Mouse (Mus musculus) midbrain, embryonic 11.5 days (tissue): ENCODE results near the gene Clasrp. TPM values are rescaled to one million over a fixed set of nuclear protein-coding genes. Genes with fewer than 3 reads are reported as not detected.
"Not testable (repeated sequence)": the region's sequence is repeated elsewhere in the genome, so short reads cannot be mapped to it uniquely, and the experiment has no call there.

Experiments
- ATAC-seq: fragments of 200-750 bp; cut with Nextera tagmentation; 2 replicates; pipeline ENCODE4 v1.8.0; 2017; ENCODE audit warnings: moderate TSS enrichment, moderate library complexity; ENCODE audit not compliant: low FRiP score
- DNase-seq: peaks from one replicate; pipeline ENCODE4 v3.0.0; 2015; ENCODE audit warnings: low spot score; ENCODE audit errors: missing footprints
- H3K27ac ChIP-seq: fragments of 300-500 bp; sonication (generic); 2 replicates; pipeline ENCODE4 v1.5.1; 2014; ENCODE audit warnings: low read depth, low read length
- H3K27me3 ChIP-seq: fragments of 300-500 bp; sonication (generic); 2 replicates; pipeline ENCODE4 v1.6.1; 2014; ENCODE audit warnings: mild to moderate bottlenecking, low read length, moderate library complexity, mixed read lengths; ENCODE audit not compliant: control insufficient read depth, insufficient read depth
- H3K36me3 ChIP-seq: fragments of 300-500 bp; sonication (generic); 2 replicates; pipeline ENCODE4 v1.6.1; 2014; ENCODE audit warnings: mild to moderate bottlenecking, low read length, moderate library complexity, mixed read lengths; ENCODE audit not compliant: control insufficient read depth, insufficient read depth
- H3K4me1 ChIP-seq: fragments of 300-500 bp; sonication (generic); 2 replicates; pipeline ENCODE4 v1.6.1; 2014; ENCODE audit warnings: low read length; ENCODE audit not compliant: control insufficient read depth, insufficient read depth
- H3K4me2 ChIP-seq: fragments of 300-500 bp; sonication (generic); 2 replicates; pipeline ENCODE4 v1.6.1; 2014; ENCODE audit warnings: mild to moderate bottlenecking, moderate library complexity
- H3K4me3 ChIP-seq: fragments of 300-500 bp; sonication (generic); 2 replicates; pipeline ENCODE4 v1.5.1; 2014; ENCODE audit warnings: low read depth, low read length
- H3K9ac ChIP-seq: fragments of 300-500 bp; sonication (generic); 2 replicates; pipeline ENCODE4 v1.6.1; 2014; ENCODE audit warnings: low read length
- H3K9me3 ChIP-seq: fragments of 300-500 bp; sonication (generic); 2 replicates; pipeline ENCODE4 v1.6.1; 2016; ENCODE audit warnings: low read length; ENCODE audit not compliant: control insufficient read depth
- WGBS: fragments of 180-500 bp; shearing (Covaris S2); extraction: QIAGEN DNeasy Blood & Tissue Kit; methylation state at CpG from one replicate; pipeline ENCODE4 v1.1.7; 2014; 5-methylcytosine and 5-hydroxymethylcytosine counted together
- polyA plus RNA-seq: library from polyadenylated mRNA; unstranded; fragments of >200 nt; fragmentation: Nextera tagmentation; extraction: Ambion mirVana; gene quantifications from 2 replicates; pipeline ENCODE4 v1.2.1, GENCODE M21; 2014

Clasrp gene
- polyA plus RNA-seq, 1 experiment from 2014 or later, result 44.6 TPM

GRCm38 (mm10) chr7:19619004-19619801, 14.9 kb upstream of the Clasrp start:
- peak; percentile 84 for ATAC-seq
- peak overlapping the region; percentile 54 for H3K4me2 ChIP-seq
- WGBS, result 5% methylated on average over 35 of the region's 35 CpGs
- H3K4me1 ChIP-seq, result peaks cover 4% of the 10 kb centered on the region; the same call in 1 of the 2 replicates
- H3K9me3 ChIP-seq, result no peaks in the 10 kb centered on the region
- peak overlapping the region; percentile 59 for H3K9ac ChIP-seq
- H3K27ac ChIP-seq, result no peak overlapping the region
- H3K36me3 ChIP-seq, result no peaks in the 10 kb centered on the region
- H3K4me3 ChIP-seq, result peak overlapping the region; percentile 33
- DNase-seq, result peak; percentile 98
- no peaks in the 10 kb centered on the region for H3K27me3 ChIP-seq

GRCm38 (mm10) chr7:19615036-19615577, 10.8 kb upstream of the Clasrp start:
- H3K4me2 ChIP-seq, result no peak overlapping the region
- no peak overlapping the region for H3K9ac ChIP-seq
- H3K4me3 ChIP-seq, result no peak overlapping the region
- H3K9me3 ChIP-seq, result no peaks in the 10 kb centered on the region
- H3K36me3 ChIP-seq, result no peaks in the 10 kb centered on the region
- no peak for ATAC-seq
- 93% methylated on average over 12 of the region's 12 CpGs for WGBS
- H3K4me1 ChIP-seq, result peaks cover 4% of the 10 kb centered on the region; the same call in 1 of the 2 replicates
- H3K27ac ChIP-seq, result no peak overlapping the region
- no peaks in the 10 kb centered on the region for H3K27me3 ChIP-seq
- DNase-seq, result no peak

- ATAC-seq (no peak), DNase-seq (no peak)
- WGBS, result 78% methylated on average over 5 of the region's 5 CpGs
- H3K27me3 ChIP-seq, result no peaks in the 10 kb centered on the region
- H3K4me3 ChIP-seq, result no peak overlapping the region
- no peak overlapping the region for H3K27ac ChIP-seq
- H3K9ac ChIP-seq, result no peak overlapping the region
- H3K36me3 ChIP-seq, result no peaks in the 10 kb centered on the region
- H3K4me2 ChIP-seq, result no peak overlapping the region
- H3K9me3 ChIP-seq, result no peaks in the 10 kb centered on the region
- no peaks in the 10 kb centered on the region for H3K4me1 ChIP-seq
Measured at GRCm38 (mm10) chr7:19610969-19611368, 6.7 kb upstream of the Clasrp start.

GRCm38 (mm10) chr7:19609641-19610332, 5.5 kb upstream of the Clasrp start:
- H3K4me1 ChIP-seq, result no peaks in the 10 kb centered on the region
- WGBS, result 92% methylated on average over 12 of the region's 12 CpGs

GRCm38 (mm10) chr7:19607291-19607690, 3.0 kb upstream of the Clasrp start:
- Histone ChIP-seq H3K9ac (no peak overlapping the region), H3K4me2 (no peak overlapping the region), H3K4me1 (peaks cover 12% of the 10 kb centered on the region), H3K9me3 (no peaks in the 10 kb centered on the region), H3K27ac (no peak overlapping the region), H3K27me3 (no peaks in the 10 kb centered on the region), H3K36me3 (no peaks in the 10 kb centered on the region), H3K4me3 (no peak overlapping the region)
- WGBS, result 78% methylated on average over 5 of the region's 5 CpGs
- DNase-seq (no peak), ATAC-seq (no peak)

More at GRCm38 (mm10) chr7:19609641-19610332, 5.5 kb upstream of the Clasrp start:
- ATAC-seq (no peak), DNase-seq (no peak)
- Histone ChIP-seq H3K27ac (no peak overlapping the region), H3K4me3 (no peak overlapping the region), H3K4me2 (no peak overlapping the region), H3K9ac (no peak overlapping the region), H3K9me3 (no peaks in the 10 kb centered on the region), H3K27me3 (no peaks in the 10 kb centered on the region), H3K36me3 (no peaks in the 10 kb centered on the region)

GRCm38 (mm10) chr7:19604606-19605214, 424 bp upstream of the Clasrp start:
- H3K9me3 ChIP-seq, H3K36me3 ChIP-seq, DNase-seq, ATAC-seq, H3K27me3 ChIP-seq: not testable (repeated sequence)
- 0 out of 2 replicates have a peak overlapping the region, but pooled peaks have one; percentile 65 for H3K27ac ChIP-seq
- peak overlapping the region; percentile 94; the same call in 1 of the 2 replicates for H3K4me2 ChIP-seq
- peaks cover 12% of the 10 kb centered on the region for H3K4me1 ChIP-seq
- H3K4me3 ChIP-seq, result peak overlapping the region; percentile 97
- peak overlapping the region; percentile 96; the same call in 1 of the 2 replicates for H3K9ac ChIP-seq
- WGBS, result 58% methylated on average over 10 of the region's 10 CpGs

GRCm38 (mm10) chr7:19603055-19603454, 1.2 kb downstream of the Clasrp start:
- Histone ChIP-seq H3K4me3 (no peak overlapping the region), H3K36me3 (peaks cover 10% of the 10 kb centered on the region), H3K9me3 (no peaks in the 10 kb centered on the region), H3K4me1 (peaks cover 12% of the 10 kb centered on the region), H3K4me2 (peak overlapping the region; percentile 94), H3K27me3 (no peaks in the 10 kb centered on the region), H3K27ac (no peak overlapping the region), H3K9ac (peak overlapping the region; percentile 3; the same call in 1 of the 2 replicates)
- ATAC-seq (no peak), DNase-seq (no peak)
- whole genome bisulfite sequencing, result 88% methylated on average over 12 of the region's 12 CpGs

- Histone ChIP-seq H3K9ac (no peak overlapping the region), H3K4me2 (no peak overlapping the region), H3K4me3 (no peak overlapping the region), H3K36me3 (peaks cover 10% of the 10 kb centered on the region), H3K9me3 (no peaks in the 10 kb centered on the region), H3K4me1 (peaks cover 12% of the 10 kb centered on the region), H3K27me3 (no peaks in the 10 kb centered on the region), H3K27ac (no peak overlapping the region)
- 71% methylated on average over 5 of the region's 5 CpGs for WGBS
- ATAC-seq (no peak), DNase-seq (no peak)
Measured at GRCm38 (mm10) chr7:19600562-19600961, 3.7 kb downstream of the Clasrp start.
